Mouse (Mus musculus): ENCODE measurements around the gene Snx15. TPM values are rescaled to one million over a fixed set of nuclear protein-coding genes. Genes with fewer than 3 reads are reported as not detected.

Gene Snx15
- polyA plus RNA-seq (2012; rRNA removed; ENCODE audit: low replicate concordance) = 52.8 and 64.5 TPM in 2 replicates

DNA sequence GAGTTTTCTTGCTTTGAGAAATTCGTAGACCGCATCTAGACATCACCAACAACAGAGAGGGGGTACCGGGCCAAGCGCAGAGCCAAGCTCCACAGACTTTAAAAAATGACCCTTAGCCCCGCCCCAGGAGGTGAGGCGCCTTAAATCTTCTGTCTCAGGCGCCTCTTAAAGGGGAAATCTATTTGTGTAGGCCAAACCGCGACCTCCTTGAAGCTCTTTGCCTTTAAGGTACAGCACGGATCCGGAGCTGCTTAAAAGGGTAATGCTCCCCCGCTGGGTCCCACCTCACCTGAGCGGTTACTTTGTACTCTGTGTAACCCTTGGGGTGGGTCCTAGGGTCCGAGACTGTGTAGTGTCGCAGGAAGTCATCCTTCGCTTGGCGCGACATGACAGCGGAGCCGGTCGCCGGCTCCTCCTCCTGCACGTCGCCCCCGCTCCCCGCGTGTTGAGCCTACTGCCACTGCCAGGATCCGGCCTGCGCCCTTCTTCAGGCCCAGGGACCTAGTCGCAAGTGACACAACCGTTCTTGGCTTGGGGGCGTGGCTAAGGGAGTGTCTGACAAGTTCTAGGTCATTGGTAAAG is at the start of gene Snx15:
Gene Snx15, minus strand, starts transcription at position 545 of the 582 bp plus-strand sequence.

DNA sequence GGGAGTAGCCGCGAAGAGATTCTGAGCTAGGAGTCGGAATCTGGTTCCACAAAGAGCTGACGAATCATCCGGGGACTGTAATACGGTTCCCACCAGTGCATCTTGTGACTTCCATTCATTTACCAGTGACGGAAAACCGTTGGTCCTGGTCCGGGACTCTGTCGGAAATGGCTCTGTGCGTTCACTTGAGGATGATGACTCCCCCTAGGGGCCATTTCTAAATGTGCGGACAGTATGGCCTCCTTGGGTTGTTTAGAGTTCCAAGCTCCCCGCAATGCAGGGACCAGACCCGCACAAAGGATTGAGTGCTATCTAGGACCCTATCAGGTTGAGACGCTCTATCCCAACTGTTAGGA is 13.3 kb upstream of the Snx15 start, which contains the start of gene Arl2:
Gene Arl2, minus strand, starts transcription at position 155 of the 356 bp plus-strand sequence.

GRCm38 (mm10) chr19:6140678-6141393 is 12.7 kb upstream of the Snx15 start, which contains the start of gene Batf2:
Gene Batf2 (plus strand): TSS chr19:6140983.

DNA sequence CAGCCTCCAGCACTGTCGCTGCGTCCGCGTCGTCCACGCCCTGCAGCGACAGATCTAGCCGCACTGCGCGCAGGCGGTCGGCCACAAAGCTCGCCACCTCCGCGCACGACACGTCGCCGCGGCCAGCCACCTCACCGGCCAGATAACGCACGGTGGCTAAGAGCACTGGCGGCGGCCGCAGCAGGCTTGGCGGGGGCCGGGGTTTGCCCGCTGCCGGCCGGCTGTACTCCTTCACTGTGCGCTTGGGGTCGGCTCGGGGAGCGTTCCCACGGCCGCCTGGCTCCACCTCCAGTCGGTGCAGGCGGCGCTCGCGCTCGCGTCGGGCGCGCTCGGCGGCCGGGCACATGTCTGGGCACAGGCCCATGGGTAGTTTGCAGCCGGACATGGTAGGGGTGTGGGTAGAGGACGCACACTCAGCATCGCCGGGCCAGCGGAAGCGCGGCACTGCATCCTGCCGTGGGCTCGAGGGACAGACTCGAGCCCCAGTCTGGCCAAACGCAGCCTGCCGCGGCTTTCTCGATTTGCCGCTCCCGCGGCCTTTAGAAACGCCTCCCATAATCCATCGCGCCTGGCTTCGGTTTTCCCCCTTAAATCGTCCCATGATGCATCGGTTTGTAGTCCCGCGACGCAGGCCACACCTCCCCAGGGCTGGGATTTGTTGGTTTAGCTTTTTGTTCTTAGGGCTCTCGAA is 10.0 kb downstream of the Snx15 start, which contains the start of gene Sac3d1:
Gene Sac3d1, minus strand, starts transcription at position 665 of the 691 bp plus-strand sequence.

GRCm38 (mm10) chr19:6105586-6105985 is 22.5 kb downstream of the Snx15 start, which contains the start of gene Naaladl1:
Gene Naaladl1 (plus strand): TSS chr19:6105782.

DNA sequence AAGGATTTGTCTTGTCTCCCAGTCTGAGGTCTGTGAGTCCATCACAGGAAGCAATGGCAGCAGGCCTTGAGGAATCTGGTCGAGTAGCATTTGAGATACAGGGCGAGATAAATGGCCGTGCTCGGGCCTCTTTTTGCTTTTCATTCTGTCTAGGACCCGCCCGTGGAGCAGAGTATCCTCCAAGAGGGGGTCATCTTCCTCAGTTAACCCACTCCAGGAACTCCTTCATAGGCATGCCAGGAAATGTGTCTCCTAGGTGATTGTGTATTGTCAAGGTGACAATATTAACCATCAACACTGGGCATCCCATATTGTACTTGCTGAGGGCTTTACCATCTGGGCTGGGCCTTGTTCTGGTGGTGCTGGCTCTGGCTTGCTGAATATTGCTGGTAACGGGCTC is 34.0 kb downstream of the Snx15 start, which contains the start of gene AC131692.1:
Gene AC131692.1, plus strand, starts transcription at position 301 of the 400 bp plus-strand sequence.

GRCm38 (mm10) chr19:6084478-6085248 is 43.4 kb downstream of the Snx15 start, which contains the start of the genes Zfpl1 and Cdca5:
Gene Zfpl1 (minus strand): TSS chr19:6084956.
Gene Cdca5 (plus strand): TSS chr19:6084983.

DNA sequence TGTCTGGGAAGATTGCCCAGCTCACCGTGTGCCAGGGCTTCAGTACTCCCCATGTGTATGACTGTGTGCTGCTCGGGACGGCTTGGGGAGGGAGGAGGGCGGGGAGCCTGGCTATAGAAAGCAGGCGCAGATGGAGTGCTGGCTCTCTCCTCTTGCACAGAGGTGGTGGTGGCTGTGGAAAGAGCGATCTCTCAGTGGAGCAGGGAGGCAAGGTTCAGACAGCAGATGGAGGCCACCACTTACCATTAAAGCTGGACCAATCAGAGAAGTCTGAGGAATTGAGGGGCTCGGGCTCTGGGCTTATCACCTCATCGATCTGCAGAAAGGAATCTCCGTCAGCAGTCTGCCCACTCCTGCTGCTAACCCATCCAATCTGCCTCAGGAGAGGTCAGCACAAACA is 45.9 kb downstream of the Snx15 start, which contains the start of gene Gm28374:
Gene Gm28374, minus strand, starts transcription at position 101 of the 400 bp plus-strand sequence.

GRCm38 (mm10) chr19:6079983-6080480 is 48.1 kb downstream of the Snx15 start, which contains the start of gene Tmem262:
Gene Tmem262 (plus strand): TSS chr19:6080033.

DNA sequence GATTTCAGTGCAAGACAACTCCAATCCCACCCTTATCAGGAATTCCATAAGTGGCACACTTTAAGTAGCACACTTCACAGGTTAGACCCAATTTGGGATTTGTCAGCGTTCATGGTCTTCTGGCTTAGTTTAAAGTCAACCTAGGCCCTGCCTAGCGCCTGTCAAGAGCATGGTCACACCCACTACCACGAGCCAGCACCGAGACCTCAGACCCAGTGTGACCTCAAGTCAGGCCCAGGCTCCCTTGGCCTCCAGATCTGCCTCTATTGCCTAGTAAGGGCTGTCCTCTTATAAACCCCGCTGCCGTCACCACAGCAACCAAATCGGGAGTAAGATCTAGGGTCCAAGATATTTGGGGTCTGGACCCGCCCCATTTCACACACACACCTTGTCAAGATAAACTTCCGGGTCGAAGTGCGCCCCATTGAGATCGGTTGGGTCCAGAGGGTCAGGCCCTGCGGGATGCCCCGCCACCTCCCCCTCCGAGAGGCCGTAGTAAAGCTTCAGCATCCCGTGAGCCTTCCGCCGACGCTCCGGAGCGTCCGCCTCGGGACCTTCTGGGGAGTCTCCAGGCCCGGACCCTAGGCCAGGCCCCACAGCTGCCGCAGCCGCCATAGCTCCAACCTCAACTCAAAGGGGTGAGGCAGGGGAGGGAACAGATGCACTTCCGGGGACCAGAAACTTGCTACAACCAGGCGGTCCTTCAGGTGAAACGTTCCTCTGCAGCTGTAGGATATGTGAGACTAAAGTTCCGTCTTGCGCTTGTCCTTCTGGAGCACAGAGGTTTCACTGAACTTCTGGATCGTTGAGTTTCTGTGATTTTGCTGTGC is 51.3 kb downstream of the Snx15 start, which contains the start of gene Vps51:
Gene Vps51, minus strand, starts transcription at position 668 of the 830 bp plus-strand sequence.

Other genes starting within 250 kb of the Snx15 start
- gene Tigd3, start 234.2 kb downstream of the Snx15 start, polyA plus RNA-seq (2012; rRNA removed; ENCODE audit: low replicate concordance) = 1.5 and 2.8 TPM in 2 replicates
- 46.6 and 58.0 TPM in 2 replicates for gene Dpf2, start 215.3 kb downstream of the Snx15 start, polyA plus RNA-seq (2012; rRNA removed; ENCODE audit: low replicate concordance)
- gene Cdc42ep2, start 203.5 kb downstream of the Snx15 start, polyA plus RNA-seq (2012; rRNA removed; ENCODE audit: low replicate concordance) = 9.9 and 31.6 TPM in 2 replicates
- 29.4 and 31.2 TPM in 2 replicates for gene Pola2, start 164.1 kb downstream of the Snx15 start, polyA plus RNA-seq (2012; rRNA removed; ENCODE audit: low replicate concordance)
- gene Slc22a20, start 142.2 kb downstream of the Snx15 start, polyA plus RNA-seq (2012; rRNA removed; ENCODE audit: low replicate concordance) = not detected in 2 replicates
- gene Capn1, start 112.4 kb downstream of the Snx15 start, polyA plus RNA-seq (2012; rRNA removed; ENCODE audit: low replicate concordance) = 53.6 and 106 TPM in 2 replicates
- gene Syvn1, start 81.7 kb downstream of the Snx15 start, polyA plus RNA-seq (2012; rRNA removed; ENCODE audit: low replicate concordance) = 87.1 and 103 TPM in 2 replicates
- gene Mrpl49, start 70.5 kb downstream of the Snx15 start, polyA plus RNA-seq (2012; rRNA removed; ENCODE audit: low replicate concordance) = 11.4 and 11.7 TPM in 2 replicates
- 1,687 and 2,398 TPM in 2 replicates for gene Fau, start 70.5 kb downstream of the Snx15 start, polyA plus RNA-seq (2012; rRNA removed; ENCODE audit: low replicate concordance)
- gene Znhit2, start 67.1 kb downstream of the Snx15 start, polyA plus RNA-seq (2012; rRNA removed; ENCODE audit: low replicate concordance) = 63.5 and 115 TPM in 2 replicates
- gene Tm7sf2, start 59.9 kb downstream of the Snx15 start, polyA plus RNA-seq (2012; rRNA removed; ENCODE audit: low replicate concordance) = 57.9 and 67.5 TPM in 2 replicates
- gene Vps51, start 51.1 kb downstream of the Snx15 start, polyA plus RNA-seq (2012; rRNA removed; ENCODE audit: low replicate concordance) = 42.6 and 68.1 TPM in 2 replicates
- gene Tmem262, start 48.3 kb downstream of the Snx15 start, polyA plus RNA-seq (2012; rRNA removed; ENCODE audit: low replicate concordance) = not detected in 2 replicates
- 0.21 and 0.28 TPM in 2 replicates for gene Gm28374, start 46.0 kb downstream of the Snx15 start, polyA plus RNA-seq (2012; rRNA removed; ENCODE audit: low replicate concordance)
- gene Zfpl1, start 43.3 kb downstream of the Snx15 start, polyA plus RNA-seq (2012; rRNA removed; ENCODE audit: low replicate concordance) = 103 and 136 TPM in 2 replicates
- gene Cdca5, start 43.3 kb downstream of the Snx15 start, polyA plus RNA-seq (2012; rRNA removed; ENCODE audit: low replicate concordance) = 2.0 and 2.6 TPM in 2 replicates
- not detected in 2 replicates for gene AC131692.1, start 33.9 kb downstream of the Snx15 start, polyA plus RNA-seq (2012; rRNA removed; ENCODE audit: low replicate concordance)
- 39.6 and 913 TPM in 2 replicates for gene Naaladl1, start 22.5 kb downstream of the Snx15 start, polyA plus RNA-seq (2012; rRNA removed; ENCODE audit: low replicate concordance)
- 53.0 and 57.0 TPM in 2 replicates for gene Sac3d1, start 9.7 kb downstream of the Snx15 start, polyA plus RNA-seq (2012; rRNA removed; ENCODE audit: low replicate concordance)
- gene Batf2, start 12.7 kb upstream of the Snx15 start, polyA plus RNA-seq (2012; rRNA removed; ENCODE audit: low replicate concordance) = 76.0 and 120 TPM in 2 replicates
- gene Arl2, start 13.2 kb upstream of the Snx15 start, polyA plus RNA-seq (2012; rRNA removed; ENCODE audit: low replicate concordance) = 116 and 148 TPM in 2 replicates
- gene Majin, start 56.1 kb upstream of the Snx15 start, polyA plus RNA-seq (2012; rRNA removed; ENCODE audit: low replicate concordance) = 0.43 and 0.57 TPM in 2 replicates
- 0.25 and 1.1 TPM in 2 replicates for gene Gpha2, start 98.1 kb upstream of the Snx15 start, polyA plus RNA-seq (2012; rRNA removed; ENCODE audit: low replicate concordance)
- gene Ppp2r5b, start 107.6 kb upstream of the Snx15 start, polyA plus RNA-seq (2012; rRNA removed; ENCODE audit: low replicate concordance) = 69.7 and 212 TPM in 2 replicates
- 57.3 and 66.7 TPM in 2 replicates for gene Atg2a, start 113.4 kb upstream of the Snx15 start, polyA plus RNA-seq (2012; rRNA removed; ENCODE audit: low replicate concordance)
- 468 and 699 TPM in 2 replicates for gene Ehd1, start 148.4 kb upstream of the Snx15 start, polyA plus RNA-seq (2012; rRNA removed; ENCODE audit: low replicate concordance)
- 35.7 and 40.2 TPM in 2 replicates for gene Cdc42bpg, start 178.2 kb upstream of the Snx15 start, polyA plus RNA-seq (2012; rRNA removed; ENCODE audit: low replicate concordance)
- 30.8 and 32.3 TPM in 2 replicates for gene Men1, start 206.7 kb upstream of the Snx15 start, polyA plus RNA-seq (2012; rRNA removed; ENCODE audit: low replicate concordance)
- gene Map4k2, start 212.8 kb upstream of the Snx15 start, polyA plus RNA-seq (2012; rRNA removed; ENCODE audit: low replicate concordance) = 59.4 and 76.0 TPM in 2 replicates
- gene Sf1, start 235.4 kb upstream of the Snx15 start, polyA plus RNA-seq (2012; rRNA removed; ENCODE audit: low replicate concordance) = 183 TPM in 2 replicates

All from duodenum, adult 2 months (tissue).